Mouse (Mus musculus): Measurements from ENCODE around the gene Atl2.

Gene Atl2

GRCm38 (mm10) chr17:79898156-79898746 lies 2.3 kb upstream of the Atl2 start:
- peak; percentile 76 for DNase-seq (ENCODE audit: inconsistent ontology term)

- no peak for DNase-seq (ENCODE audit: inconsistent ontology term)
These were observed 1.7 kb upstream of the Atl2 start for GRCm38 (mm10) chr17:79897666-79898065.

GRCm38 (mm10) chr17:79894971-79895882 lies 696 bp downstream of the Atl2 start:
- DNase-seq (ENCODE audit: inconsistent ontology term) = peak; percentile 76

- no peak for DNase-seq (ENCODE audit: inconsistent ontology term)
These were observed 1.9 kb downstream of the Atl2 start for GRCm38 (mm10) chr17:79894054-79894453.

GRCm38 (mm10) chr17:79891944-79892343 lies 4.0 kb downstream of the Atl2 start:
- no peak for DNase-seq (ENCODE audit: inconsistent ontology term)

- no peak for DNase-seq (ENCODE audit: inconsistent ontology term)
These were observed 8.0 kb downstream of the Atl2 start for GRCm38 (mm10) chr17:79887926-79888325.

- DNase-seq (ENCODE audit: inconsistent ontology term) = no peak
These were observed 12.7 kb downstream of the Atl2 start for GRCm38 (mm10) chr17:79883198-79883597.

GRCm38 (mm10) chr17:79865027-79865426 lies 30.9 kb downstream of the Atl2 start:
- DNase-seq (ENCODE audit: inconsistent ontology term) = no peak

- DNase-seq (ENCODE audit: inconsistent ontology term) = no peak
These were observed 31.4 kb downstream of the Atl2 start for GRCm38 (mm10) chr17:79864503-79864902.

- DNase-seq (ENCODE audit: inconsistent ontology term) = peak; percentile 33
These were observed 33.9 kb downstream of the Atl2 start for GRCm38 (mm10) chr17:79862038-79862437.

- DNase-seq (ENCODE audit: inconsistent ontology term) = no peak
These were observed 40.4 kb downstream of the Atl2 start for GRCm38 (mm10) chr17:79855533-79855932.

- DNase-seq (ENCODE audit: inconsistent ontology term) = no peak
These were observed 47.5 kb downstream of the Atl2 start for GRCm38 (mm10) chr17:79848385-79848784.

- DNase-seq (ENCODE audit: inconsistent ontology term) = no peak
These were observed 49.7 kb downstream of the Atl2 start for GRCm38 (mm10) chr17:79846182-79846581.

- DNase-seq (ENCODE audit: inconsistent ontology term) = no peak
These were observed 50.2 kb downstream of the Atl2 start for GRCm38 (mm10) chr17:79845695-79846094.

- DNase-seq (ENCODE audit: inconsistent ontology term) = peak; percentile 54
These were observed 55.4 kb downstream of the Atl2 start for GRCm38 (mm10) chr17:79840254-79841238.

GRCm38 (mm10) chr17:79836978-79837377 lies 58.9 kb downstream of the Atl2 start:
- no peak for DNase-seq (ENCODE audit: inconsistent ontology term)

- DNase-seq (ENCODE audit: inconsistent ontology term) = peak; percentile 98
These were observed 60.1 kb downstream of the Atl2 start for GRCm38 (mm10) chr17:79835714-79836373.

- no peak for DNase-seq (ENCODE audit: inconsistent ontology term)
These were observed 63.6 kb downstream of the Atl2 start for GRCm38 (mm10) chr17:79832284-79832683.

- no peak for DNase-seq (ENCODE audit: inconsistent ontology term)
These were observed 69.4 kb downstream of the Atl2 start for GRCm38 (mm10) chr17:79826482-79827034.

- DNase-seq (ENCODE audit: inconsistent ontology term) = peak; percentile 96
These were observed 70.5 kb downstream of the Atl2 start for GRCm38 (mm10) chr17:79825241-79826030.

Data from Muller cell, postnatal 12 days (primary cell).